Mouse (Mus musculus): Measurements from ENCODE around the gene Npepps. TPM values are rescaled to one million over a fixed set of nuclear protein-coding genes. Genes with fewer than 3 reads are reported as not detected.

Npepps gene
- polyA plus RNA-seq, 1 experiment from 2014 or later = 142 TPM

DNA sequence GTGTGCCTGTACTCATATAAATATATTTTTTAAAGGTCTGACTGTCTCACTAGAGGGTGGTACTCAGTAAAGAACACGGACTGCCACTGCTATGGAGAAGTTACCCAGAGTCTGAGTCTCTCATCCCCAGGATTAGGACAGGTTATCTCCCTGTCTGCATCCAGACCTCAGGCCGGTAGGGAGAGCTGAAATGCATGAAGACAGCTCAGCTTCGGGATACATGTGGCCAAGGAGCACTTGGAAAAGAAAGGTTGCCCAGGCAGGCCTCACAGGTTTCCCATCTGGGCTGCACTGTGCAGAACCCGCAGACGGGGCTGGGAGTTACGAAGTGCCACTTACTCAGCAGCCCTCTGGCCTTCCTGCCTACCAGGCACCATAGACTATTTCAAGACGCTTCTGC, 123.4 kb downstream of the Npepps start:
- Histone ChIP-seq H3K9ac (ENCODE audit: low read depth, low read length) (no peak overlapping the region), H3K4me1 (ENCODE audit: control insufficient read depth, insufficient read depth, low read depth, low read length) (peaks cover 11% of the 10 kb centered on the region), H3K4me3 (ENCODE audit: low read length) (no peak overlapping the region), H3K27ac (ENCODE audit: low read depth, low read length) (no peak overlapping the region; the same call in 1 of the 2 replicates), H3K27me3 (replicated peaks; ENCODE audit: control insufficient read depth, insufficient read depth, low read length) (no peaks in the 10 kb centered on the region), H3K9me3 (ENCODE audit: control insufficient read depth, low read length) (no peaks in the 10 kb centered on the region), H3K36me3 (ENCODE audit: control insufficient read depth, insufficient read depth, low read length) (peaks cover 28% of the 10 kb centered on the region), H3K4me2 (ENCODE audit: low read length) (no peak overlapping the region)
- no peak for ATAC-seq
- WGBS = 79% methylated on average over 7 of the region's 7 CpGs

Other genes starting within 250 kb of the Npepps start
- gene Lrrc46, start 239.2 kb downstream of the Npepps start, polyA plus RNA-seq (2015; fragmentation: Nextera tagmentation; extraction: Ambion mirVana) = 3.4 and 3.9 TPM in 2 replicates
- gene Mrpl10, start 239.1 kb downstream of the Npepps start, polyA plus RNA-seq (2015; fragmentation: Nextera tagmentation; extraction: Ambion mirVana) = 63.4 and 66.9 TPM in 2 replicates
- 12.5 and 12.9 TPM in 2 replicates for gene Osbpl7, start 230.0 kb downstream of the Npepps start, polyA plus RNA-seq (2015; fragmentation: Nextera tagmentation; extraction: Ambion mirVana)
- 0.15 and 0.22 TPM in 2 replicates for gene Tbx21, start 165.3 kb downstream of the Npepps start, polyA plus RNA-seq (2015; fragmentation: Nextera tagmentation; extraction: Ambion mirVana)
- 7.2 and 7.8 TPM in 2 replicates for gene Tbkbp1, start 129.1 kb downstream of the Npepps start, polyA plus RNA-seq (2015; fragmentation: Nextera tagmentation; extraction: Ambion mirVana)
- gene Kpnb1, start 92.8 kb downstream of the Npepps start, polyA plus RNA-seq (2015; fragmentation: Nextera tagmentation; extraction: Ambion mirVana) = 29.7 and 31.4 TPM in 2 replicates
- 38.2 and 39.5 TPM in 2 replicates for gene Mrpl45, start 35.1 kb upstream of the Npepps start, polyA plus RNA-seq (2015; fragmentation: Nextera tagmentation; extraction: Ambion mirVana)
- 0.43 and 0.51 TPM in 2 replicates for gene Gpr179, start 71.4 kb upstream of the Npepps start, polyA plus RNA-seq (2015; fragmentation: Nextera tagmentation; extraction: Ambion mirVana)
- 7.3 and 8.1 TPM in 2 replicates for gene Socs7, start 81.9 kb upstream of the Npepps start, polyA plus RNA-seq (2015; fragmentation: Nextera tagmentation; extraction: Ambion mirVana)
- 8.5 and 9.4 TPM in 2 replicates for gene Arhgap23, start 134.9 kb upstream of the Npepps start, polyA plus RNA-seq (2015; fragmentation: Nextera tagmentation; extraction: Ambion mirVana)
- 0.85 and 0.87 TPM in 2 replicates for gene 4933428G20Rik, start 219.7 kb upstream of the Npepps start, polyA plus RNA-seq (2015; fragmentation: Nextera tagmentation; extraction: Ambion mirVana)

Measured in hindbrain, embryonic 16.5 days (tissue).